Mouse (Mus musculus): ENCODE measurements around the gene Eri3.

- TF ChIP-seq CTCF (IDR thresholded peaks at IDR 0.05; ENCODE audit: borderline replicate concordance, insufficient read depth, low read depth, low read length) (no peak), POLR2A (IDR thresholded peaks at IDR 0.05; ENCODE audit: borderline replicate concordance, insufficient read depth, low read length) (no peak)
These were observed 83.4 kb downstream of the Eri3 start for GRCm38 (mm10) chr4:117633527-117633926.

Data from cerebellum, adult 2 months (tissue).